Mouse (Mus musculus) subcutaneous adipose tissue, adult 2 months (tissue): ENCODE measurements around the gene Lgr6. TPM values are rescaled to one million over a fixed set of nuclear protein-coding genes. Genes with fewer than 3 reads are reported as not detected.

ENCODE experiments used
- polyA plus RNA-seq: library from polyadenylated mRNA; depleted of rRNA; stranded (reverse); fragments of >200 nt; gene quantifications from 2 replicates; pipeline ENCODE4 v1.2.3, GENCODE M21; 2012; ENCODE audit warnings: low replicate concordance; rRNA removed

Gene Lgr6
- 0.27 and 2.7 TPM in 2 replicates for polyA plus RNA-seq

GRCm38 (mm10) chr1:135105124-135105523 is at the start of gene Lgr6:
Lgr6 (minus strand) TSS chr1:135105276.

GRCm38 (mm10) chr1:135146077-135146945 is 41.2 kb upstream of the Lgr6 start, which contains the start of gene Arl8a:
Arl8a (plus strand) TSS chr1:135146824.

DNA sequence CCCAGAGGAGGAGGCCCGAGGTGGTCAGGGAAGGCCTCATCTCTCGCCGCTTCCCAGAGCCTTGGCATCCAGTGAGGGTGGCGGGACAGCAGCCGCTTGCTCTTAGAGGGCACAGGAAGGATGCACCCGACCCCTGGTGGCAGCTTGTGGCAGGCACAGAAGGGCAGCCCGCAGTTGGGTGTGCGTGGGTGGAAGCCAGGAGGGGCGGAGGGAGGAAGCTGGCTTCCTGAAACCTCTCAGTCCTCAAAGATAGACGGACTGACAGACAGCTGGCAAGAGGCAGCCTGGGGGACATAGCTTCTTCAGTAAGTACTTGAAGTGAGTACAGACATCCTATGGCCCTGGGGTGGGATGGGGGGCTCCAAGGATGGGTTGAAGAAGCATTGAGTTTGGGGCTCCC is 27.4 kb upstream of the Lgr6 start, which contains the start of gene Ptpn7:
TSS of gene Ptpn7 (plus strand) at position 228 of the 400 bp plus-strand sequence.

DNA sequence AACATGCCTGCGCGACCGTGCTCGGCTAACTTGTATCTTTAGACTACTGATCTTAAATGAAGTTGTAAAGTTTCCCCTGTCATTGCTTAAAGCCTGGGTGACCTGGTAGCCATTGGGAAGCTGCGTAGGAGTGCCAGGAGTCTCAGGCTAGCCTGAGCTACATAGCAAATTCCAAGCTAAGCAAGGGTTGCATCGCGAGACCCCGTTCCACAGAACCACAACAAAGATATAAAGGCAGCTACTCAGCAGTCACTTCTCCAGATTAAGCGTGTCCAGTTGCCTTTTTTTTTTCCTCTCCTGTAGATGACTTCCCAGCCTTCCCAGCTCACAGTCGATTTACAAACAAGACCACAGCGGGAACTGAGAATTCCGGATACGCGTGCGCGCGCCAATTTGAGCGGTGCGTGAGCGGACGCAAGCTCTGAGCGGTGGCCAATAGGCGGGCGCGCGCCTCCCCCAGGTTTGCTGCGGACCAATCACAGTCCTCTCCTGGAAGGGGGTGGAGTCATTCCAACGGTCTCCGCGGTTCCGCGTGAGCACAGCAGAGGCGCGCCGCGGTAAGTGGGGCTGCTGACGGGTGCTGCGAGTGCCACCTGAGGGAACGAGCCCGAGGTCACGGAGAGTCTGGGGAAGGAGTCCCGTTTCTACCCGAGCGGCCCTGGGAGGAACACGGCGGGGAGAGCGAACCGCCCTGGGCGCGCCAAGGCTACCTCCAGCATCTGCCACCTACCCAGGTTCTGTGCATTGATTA is 142.8 kb downstream of the Lgr6 start, which contains the start of gene Ube2t:
TSS of gene Ube2t (plus strand) at position 513 of the 751 bp plus-strand sequence.

GRCm38 (mm10) chr1:134955637-134956176 is 149.4 kb downstream of the Lgr6 start, which contains the start of gene Ppp1r12b:
Ppp1r12b (minus strand) TSS chr1:134955942.

Other genes with a start within 250 kb of the Lgr6 start
- gene Ppp1r12b, start 149.3 kb downstream of the Lgr6 start, polyA plus RNA-seq = 15.5 and 52.4 TPM in 2 replicates
- gene Ube2t, start 142.7 kb downstream of the Lgr6 start, polyA plus RNA-seq = 0.20 and 3.0 TPM in 2 replicates
- gene Ptpn7, start 27.4 kb upstream of the Lgr6 start, polyA plus RNA-seq = 3.5 and 6.2 TPM in 2 replicates
- gene Arl8a, start 41.5 kb upstream of the Lgr6 start, polyA plus RNA-seq = 74.1 and 87.4 TPM in 2 replicates
- gene Gpr37l1, start 62.4 kb upstream of the Lgr6 start, polyA plus RNA-seq = 1.1 and 1.2 TPM in 2 replicates
- gene Elf3, start 153.3 kb upstream of the Lgr6 start, polyA plus RNA-seq = 0.24 and 39.9 TPM in 2 replicates
- gene Rnpep, start 178.8 kb upstream of the Lgr6 start, polyA plus RNA-seq = 38.9 and 60.3 TPM in 2 replicates
- gene Timm17a, start 208.5 kb upstream of the Lgr6 start, polyA plus RNA-seq = 94.0 and 143 TPM in 2 replicates
- 7.0 and 52.0 TPM in 2 replicates for gene Lmod1, start 219.5 kb upstream of the Lgr6 start, polyA plus RNA-seq